Mouse (Mus musculus) hindbrain, embryonic 13.5 days (tissue): Measurements from ENCODE around the gene Vmn2r90. TPM values are rescaled to one million over a fixed set of nuclear protein-coding genes. Genes with fewer than 3 reads are reported as not detected.
"Not testable (repeated sequence)": the region's sequence is repeated elsewhere in the genome, so short reads cannot be mapped to it uniquely, and the experiment has no call there.

Experiments used
- ATAC-seq: fragments of 200-750 bp; cut with Nextera tagmentation; 2 replicates; pipeline ENCODE4 v1.8.0; 2017; ENCODE audit warnings: moderate TSS enrichment; ENCODE audit not compliant: low FRiP score
- H3K27ac ChIP-seq: fragments of 300-500 bp; sonication (generic); 2 replicates; pipeline ENCODE4 v1.5.1; 2015; ENCODE audit warnings: inconsistent platforms, mild to moderate bottlenecking, moderate library complexity
- H3K27me3 ChIP-seq: fragments of 300-500 bp; sonication (generic); 2 replicates; pipeline ENCODE4 v1.6.1; 2015; ENCODE audit warnings: mild to moderate bottlenecking, inconsistent platforms
- H3K36me3 ChIP-seq: fragments of 300-500 bp; sonication (generic); 2 replicates; pipeline ENCODE4 v1.6.1; 2015; ENCODE audit warnings: mild to moderate bottlenecking, inconsistent platforms
- H3K4me1 ChIP-seq: fragments of 300-500 bp; sonication (generic); replicated peaks from 2 replicates; pipeline ENCODE4 v1.6.1; 2015; ENCODE audit warnings: inconsistent platforms
- H3K4me2 ChIP-seq: fragments of 300-500 bp; sonication (generic); 2 replicates; pipeline ENCODE4 v1.6.1; 2015; ENCODE audit warnings: inconsistent platforms, mild to moderate bottlenecking, moderate library complexity
- H3K4me3 ChIP-seq: fragments of 300-500 bp; sonication (generic); 2 replicates; pipeline ENCODE4 v1.5.1; 2015; ENCODE audit warnings: mild to moderate bottlenecking, inconsistent platforms
- H3K9ac ChIP-seq: fragments of 300-500 bp; sonication (generic); 2 replicates; pipeline ENCODE4 v1.6.1; 2015; ENCODE audit warnings: mild to moderate bottlenecking, inconsistent platforms
- H3K9me3 ChIP-seq: fragments of 300-500 bp; sonication (generic); 2 replicates; pipeline ENCODE4 v1.6.1; 2016; ENCODE audit warnings: inconsistent platforms
- WGBS: fragments of 180-500 bp; shearing (Covaris S2); methylation state at CpG from one replicate; pipeline ENCODE4 v1.1.7; 2015; 5-methylcytosine and 5-hydroxymethylcytosine counted together
- polyA plus RNA-seq: library from polyadenylated mRNA; unstranded; fragments of >200 nt; fragmentation: Nextera tagmentation; extraction: Ambion mirVana; gene quantifications from 2 replicates; pipeline ENCODE4 v1.2.1, GENCODE M21; 2015

Gene Vmn2r90
- polyA plus RNA-seq: not detected in 2 replicates

- H3K27me3 ChIP-seq: no peaks in the 10 kb centered on the region
- no peak within 1 kb of the TSS for H3K4me3 ChIP-seq
- no peaks in the 10 kb centered on the region for H3K36me3 ChIP-seq
- H3K4me1 ChIP-seq: no peaks in the 10 kb centered on the region
- no peak within 1 kb of the TSS for H3K27ac ChIP-seq
- 63% methylated on average over 1 of the region's 1 CpGs for WGBS
- no peaks in the 10 kb centered on the region for H3K9me3 ChIP-seq
- ATAC-seq: no peak
- H3K9ac ChIP-seq: no peak within 1 kb of the TSS
- H3K4me2 ChIP-seq: no peak within 1 kb of the TSS
Observed at GRCm38 (mm10) chr17:17703447-17703846, at the start of gene Vmn2r90. Gene Vmn2r90, plus strand, starts transcription at chr17:17703747.

- Histone ChIP-seq H3K9me3 (no peaks in the 10 kb centered on the region), H3K36me3 (no peaks in the 10 kb centered on the region), H3K4me3 (no peak overlapping the region), H3K27me3 (no peaks in the 10 kb centered on the region), H3K27ac (no peak overlapping the region), H3K4me1 (no peaks in the 10 kb centered on the region), H3K4me2 (no peak overlapping the region), H3K9ac (no peak overlapping the region)
- ATAC-seq: no peak
- WGBS: 35% methylated on average over 10 of the region's 10 CpGs
Observed at GRCm38 (mm10) chr17:17654997-17655828, 48.3 kb upstream of the Vmn2r90 start.

- Histone ChIP-seq H3K4me2 (no peak overlapping the region), H3K9ac (no peak overlapping the region), H3K27me3 (no peaks in the 10 kb centered on the region), H3K9me3 (no peaks in the 10 kb centered on the region), H3K36me3 (no peaks in the 10 kb centered on the region), H3K27ac (no peak overlapping the region), H3K4me3 (no peak overlapping the region), H3K4me1 (no peaks in the 10 kb centered on the region)
- WGBS: 33% methylated on average over 2 of the region's 2 CpGs
- no peak for ATAC-seq
Observed at GRCm38 (mm10) chr17:17655829-17656176, 47.7 kb upstream of the Vmn2r90 start.

GRCm38 (mm10) chr17:17678781-17679180 lies 24.8 kb upstream of the Vmn2r90 start:
- Histone ChIP-seq H3K36me3 (no peaks in the 10 kb centered on the region), H3K9ac (no peak overlapping the region), H3K9me3 (no peaks in the 10 kb centered on the region), H3K4me2 (no peak overlapping the region), H3K4me3 (no peak overlapping the region), H3K27me3 (no peaks in the 10 kb centered on the region), H3K27ac (no peak overlapping the region), H3K4me1 (no peaks in the 10 kb centered on the region)
- ATAC-seq: no peak
- WGBS: 93% methylated on average over 1 of the region's 1 CpGs

GRCm38 (mm10) chr17:17690659-17691058 lies 12.9 kb upstream of the Vmn2r90 start:
- no peak overlapping the region for H3K9ac ChIP-seq
- H3K4me1 ChIP-seq: no peaks in the 10 kb centered on the region
- H3K4me3 ChIP-seq: no peak overlapping the region
- WGBS: 73% methylated on average over 2 of the region's 2 CpGs
- no peak overlapping the region for H3K4me2 ChIP-seq
- peaks cover 3% of the 10 kb centered on the region; the same call in 1 of the 2 replicates for H3K9me3 ChIP-seq
- H3K27me3 ChIP-seq: no peaks in the 10 kb centered on the region
- ATAC-seq: no peak
- no peak overlapping the region for H3K27ac ChIP-seq
- H3K36me3 ChIP-seq: no peaks in the 10 kb centered on the region

GRCm38 (mm10) chr17:17732396-17732795 lies 28.8 kb downstream of the Vmn2r90 start:
- H3K27me3 ChIP-seq, H3K4me3 ChIP-seq, H3K9ac ChIP-seq, H3K36me3 ChIP-seq, ATAC-seq, H3K4me2 ChIP-seq, H3K27ac ChIP-seq, H3K4me1 ChIP-seq, H3K9me3 ChIP-seq: not testable (repeated sequence)
- 89% methylated on average over 4 of the region's 4 CpGs for WGBS

- no peaks in the 10 kb centered on the region for H3K27me3 ChIP-seq
- H3K27ac ChIP-seq: no peak overlapping the region
- 96% methylated on average over 1 of the region's 1 CpGs for WGBS
- ATAC-seq: no peak
- H3K36me3 ChIP-seq: no peaks in the 10 kb centered on the region
- no peak overlapping the region for H3K9ac ChIP-seq
- no peak overlapping the region for H3K4me2 ChIP-seq
- H3K4me3 ChIP-seq: no peak overlapping the region
- H3K4me1 ChIP-seq: no peaks in the 10 kb centered on the region
- 0 out of 2 replicates have a peak, but pooled peaks cover 12% of the 10 kb centered on the region for H3K9me3 ChIP-seq
Observed at GRCm38 (mm10) chr17:17738635-17739034, 35.1 kb downstream of the Vmn2r90 start.

- H3K4me2 ChIP-seq, ATAC-seq, H3K4me3 ChIP-seq, H3K27me3 ChIP-seq, H3K9ac ChIP-seq, H3K4me1 ChIP-seq, H3K36me3 ChIP-seq, H3K27ac ChIP-seq: not testable (repeated sequence)
- 98% methylated on average over 7 of the region's 7 CpGs for WGBS
- 0 out of 2 replicates have a peak, but pooled peaks cover 12% of the 10 kb centered on the region for H3K9me3 ChIP-seq
Observed at GRCm38 (mm10) chr17:17739300-17739699, 35.8 kb downstream of the Vmn2r90 start.

GRCm38 (mm10) chr17:17739936-17740335 lies 36.4 kb downstream of the Vmn2r90 start:
- H3K27me3 ChIP-seq, H3K4me3 ChIP-seq, H3K4me2 ChIP-seq, H3K27ac ChIP-seq, H3K4me1 ChIP-seq, H3K9ac ChIP-seq, ATAC-seq, H3K36me3 ChIP-seq: not testable (repeated sequence)
- 80% methylated on average over 5 of the region's 5 CpGs for WGBS
- 0 out of 2 replicates have a peak, but pooled peaks cover 12% of the 10 kb centered on the region for H3K9me3 ChIP-seq

GRCm38 (mm10) chr17:17741516-17741915 lies 38.0 kb downstream of the Vmn2r90 start:
- not testable (repeated sequence) for H3K27me3 ChIP-seq, H3K4me3 ChIP-seq, H3K9ac ChIP-seq, H3K4me2 ChIP-seq, H3K4me1 ChIP-seq, H3K27ac ChIP-seq, H3K36me3 ChIP-seq, ATAC-seq
- H3K9me3 ChIP-seq: 0 out of 2 replicates have a peak, but pooled peaks cover 12% of the 10 kb centered on the region

- not testable (repeated sequence) for H3K27ac ChIP-seq, ATAC-seq, H3K36me3 ChIP-seq, H3K27me3 ChIP-seq, H3K4me3 ChIP-seq, H3K4me1 ChIP-seq, H3K9me3 ChIP-seq, H3K9ac ChIP-seq, H3K4me2 ChIP-seq
- WGBS: 11% methylated on average over 4 of the region's 4 CpGs
Observed at GRCm38 (mm10) chr17:17749371-17749770, 45.8 kb downstream of the Vmn2r90 start.

- H3K27ac ChIP-seq: no peak overlapping the region
- H3K9ac ChIP-seq: no peak overlapping the region
- no peaks in the 10 kb centered on the region for H3K4me1 ChIP-seq
- no peaks in the 10 kb centered on the region for H3K36me3 ChIP-seq
- no peak overlapping the region for H3K4me2 ChIP-seq
- 88% methylated on average over 1 of the region's 1 CpGs for WGBS
- H3K9me3 ChIP-seq: no peaks in the 10 kb centered on the region
- ATAC-seq: no peak
- H3K27me3 ChIP-seq: no peaks in the 10 kb centered on the region
- no peak overlapping the region for H3K4me3 ChIP-seq
Observed at GRCm38 (mm10) chr17:17762614-17763293, 59.2 kb downstream of the Vmn2r90 start.
